Mouse (Mus musculus): ENCODE measurements at regions not wholly inside any gene's neighbourhood (a gene's known extent, or its start where the extent isn't known, plus 50 kb on each side); places are given as distances from the start of the nearest gene placed in this dataset.

DNA sequence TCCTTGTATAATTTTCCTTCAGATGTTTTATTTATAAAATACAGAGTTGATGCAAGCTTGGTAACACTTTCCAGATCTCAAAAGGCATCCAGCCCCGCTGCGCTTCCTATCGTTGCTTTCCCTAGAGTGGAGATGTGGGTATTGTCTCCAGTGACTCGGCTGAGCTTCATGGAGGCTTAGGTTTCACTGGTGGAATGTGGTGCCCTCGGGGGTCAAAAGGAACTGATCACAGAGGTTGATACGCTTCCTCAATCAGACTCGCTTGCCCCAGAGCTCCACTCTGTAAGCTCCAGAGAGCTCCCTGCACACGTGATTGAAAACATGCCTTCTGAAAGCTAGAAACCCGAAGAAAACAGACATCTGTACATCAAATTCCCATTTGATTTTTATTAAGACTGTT lies 224.9 kb upstream of the Tmem72 start:
- 86% methylated on average over 9 of the region's 9 CpGs for WGBS
- no peak overlapping the region for H3K4me3 ChIP-seq (ENCODE audit: extremely low read depth, insufficient read depth, insufficient read length)
- no peak for DNase-seq (ENCODE audit: low read depth in 1 of 2, low spot score in 2 of 2)
- H3K4me1 ChIP-seq (ENCODE audit: control insufficient read depth, insufficient read depth, insufficient read length), result no peaks in the 10 kb centered on the region
- H3K27ac ChIP-seq (ENCODE audit: insufficient read depth, low read length), result no peak overlapping the region
- H3K36me3 ChIP-seq (ENCODE audit: control insufficient read depth, insufficient read depth, low read length), result no peaks in the 10 kb centered on the region
- H3K27me3 ChIP-seq (ENCODE audit: control insufficient read depth, insufficient read depth, low read length), result no peaks in the 10 kb centered on the region
- TF ChIP-seq POLR2A (IDR thresholded peaks at IDR 0.05; ENCODE audit: low read depth, low read length), result no peak
- no peak for TF ChIP-seq CTCF (IDR thresholded peaks at IDR 0.05; ENCODE audit: extremely low read depth, insufficient read depth, insufficient read length, insufficient replicate concordance)

DNA sequence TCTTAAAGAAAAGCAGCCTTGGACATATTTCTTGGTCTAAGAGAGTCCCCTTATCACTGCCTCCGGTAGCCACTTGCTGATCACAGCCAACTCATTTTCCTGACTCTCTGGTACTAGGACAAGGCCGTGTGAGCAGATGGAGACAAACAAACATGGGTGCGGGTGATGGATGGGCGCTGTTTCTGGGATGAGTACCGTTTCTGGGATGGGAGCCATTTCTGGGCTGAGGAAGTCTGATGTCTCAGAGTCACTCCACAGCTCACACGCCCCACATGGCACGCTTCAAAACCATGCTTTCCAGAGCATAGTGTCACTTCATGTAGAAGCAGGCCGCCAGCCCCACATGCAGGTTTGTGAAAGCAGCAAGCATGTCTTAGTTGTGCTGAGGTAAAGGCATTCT lies 225.6 kb upstream of the Cxcl12 start:
- TF ChIP-seq CTCF (IDR thresholded peaks at IDR 0.05; ENCODE audit: extremely low read depth, insufficient read depth, insufficient read length, insufficient replicate concordance) (no peak), POLR2A (IDR thresholded peaks at IDR 0.05; ENCODE audit: low read depth, low read length) (no peak)
- H3K4me1 ChIP-seq (ENCODE audit: control insufficient read depth, insufficient read depth, insufficient read length), result no peaks in the 10 kb centered on the region
- H3K27ac ChIP-seq (ENCODE audit: insufficient read depth, low read length), result no peak overlapping the region
- 89% methylated on average over 8 of the region's 8 CpGs for WGBS
- no peaks in the 10 kb centered on the region for H3K27me3 ChIP-seq (ENCODE audit: control insufficient read depth, insufficient read depth, low read length)
- no peaks in the 10 kb centered on the region for H3K36me3 ChIP-seq (ENCODE audit: control insufficient read depth, insufficient read depth, low read length)
- no peak overlapping the region for H3K4me3 ChIP-seq (ENCODE audit: extremely low read depth, insufficient read depth, insufficient read length)
- no peak for DNase-seq (ENCODE audit: low read depth in 1 of 2, low spot score in 2 of 2)

DNA sequence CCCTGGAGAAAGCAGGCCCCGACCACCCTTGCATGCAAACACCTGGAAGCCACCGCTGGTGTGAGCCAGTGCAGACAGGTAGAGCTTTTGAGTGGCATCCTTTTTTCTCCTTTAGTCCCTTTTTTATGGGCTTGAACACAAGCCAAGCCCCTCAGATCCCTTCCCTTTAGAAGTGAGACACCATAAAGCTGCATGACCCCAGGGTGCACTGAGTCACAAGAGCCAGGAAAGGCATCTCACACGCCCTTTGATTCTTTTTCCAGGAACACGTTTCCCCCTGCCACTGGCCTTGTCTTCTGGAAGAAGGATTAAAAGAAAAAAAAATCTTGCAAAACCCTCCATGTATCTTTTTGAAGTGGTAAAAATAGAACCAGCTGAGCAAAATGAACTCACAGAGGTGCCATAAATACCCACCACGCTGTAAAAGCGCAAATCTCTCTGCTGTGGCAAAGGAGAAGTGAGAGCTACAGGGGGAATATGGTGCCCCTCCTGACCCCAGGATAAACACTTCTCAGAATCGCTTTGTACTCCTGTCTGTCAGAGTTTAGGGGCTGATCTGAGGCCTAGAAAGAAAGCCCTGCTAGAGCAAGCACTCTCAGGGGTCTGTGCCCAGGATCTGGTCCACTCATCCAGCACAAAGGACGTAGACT lies 222.1 kb upstream of the Cxcl12 start:
- DNase-seq (ENCODE audit: low read depth in 1 of 2, low spot score in 2 of 2), result no peak

GRCm38 (mm10) chr6:116959611-116960010 lies 208.7 kb upstream of the Cxcl12 start:
- no peak for DNase-seq (ENCODE audit: low read depth in 1 of 2, low spot score in 2 of 2)
- TF ChIP-seq POLR2A (IDR thresholded peaks at IDR 0.05; ENCODE audit: low read depth, low read length) (no peak), CTCF (IDR thresholded peaks at IDR 0.05; ENCODE audit: extremely low read depth, insufficient read depth, insufficient read length, insufficient replicate concordance) (no peak)
- H3K36me3 ChIP-seq (ENCODE audit: control insufficient read depth, insufficient read depth, low read length), result no peaks in the 10 kb centered on the region
- no peaks in the 10 kb centered on the region for H3K4me1 ChIP-seq (ENCODE audit: control insufficient read depth, insufficient read depth, insufficient read length)
- WGBS, result 88% methylated on average over 13 of the region's 13 CpGs
- no peak overlapping the region for H3K27ac ChIP-seq (ENCODE audit: insufficient read depth, low read length)
- no peak overlapping the region for H3K4me3 ChIP-seq (ENCODE audit: extremely low read depth, insufficient read depth, insufficient read length)
- no peaks in the 10 kb centered on the region for H3K27me3 ChIP-seq (ENCODE audit: control insufficient read depth, insufficient read depth, low read length)

More for the DNA sequence above, 222.1 kb upstream of the Cxcl12 start:
- Histone ChIP-seq H3K27me3 (ENCODE audit: control insufficient read depth, insufficient read depth, low read length) (no peaks in the 10 kb centered on the region), H3K36me3 (ENCODE audit: control insufficient read depth, insufficient read depth, low read length) (no peaks in the 10 kb centered on the region), H3K4me3 (ENCODE audit: extremely low read depth, insufficient read depth, insufficient read length) (no peak overlapping the region), H3K4me1 (ENCODE audit: control insufficient read depth, insufficient read depth, insufficient read length) (no peaks in the 10 kb centered on the region), H3K27ac (ENCODE audit: insufficient read depth, low read length) (no peak overlapping the region)
- TF ChIP-seq POLR2A (IDR thresholded peaks at IDR 0.05; ENCODE audit: low read depth, low read length), result no peak
- no peak for TF ChIP-seq CTCF (IDR thresholded peaks at IDR 0.05; ENCODE audit: extremely low read depth, insufficient read depth, insufficient read length, insufficient replicate concordance)
- WGBS, result 42% methylated on average over 8 of the region's 8 CpGs

DNA sequence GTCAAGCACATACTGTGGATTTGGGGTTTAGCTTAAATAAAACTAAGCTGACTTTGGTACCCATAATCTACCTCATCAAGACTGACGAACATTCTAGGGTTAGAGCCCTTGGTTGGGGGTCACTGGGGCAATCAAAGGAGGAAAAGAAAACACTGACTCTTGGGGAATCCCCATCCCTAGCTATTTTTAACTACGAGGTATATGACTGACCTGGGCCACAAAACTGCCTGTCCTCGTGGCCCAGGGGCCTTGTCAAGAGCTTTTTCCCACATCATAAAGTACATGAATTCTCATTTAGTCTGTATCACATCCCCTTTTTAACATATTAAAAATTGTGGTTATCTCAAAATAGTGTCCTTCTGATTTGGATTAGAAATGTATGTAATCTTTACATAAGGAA lies 207.7 kb upstream of the Cxcl12 start:
- Histone ChIP-seq H3K4me1 (ENCODE audit: control insufficient read depth, insufficient read depth, insufficient read length) (no peaks in the 10 kb centered on the region), H3K27ac (ENCODE audit: insufficient read depth, low read length) (no peak overlapping the region), H3K4me3 (ENCODE audit: extremely low read depth, insufficient read depth, insufficient read length) (no peak overlapping the region), H3K27me3 (ENCODE audit: control insufficient read depth, insufficient read depth, low read length) (no peaks in the 10 kb centered on the region), H3K36me3 (ENCODE audit: control insufficient read depth, insufficient read depth, low read length) (no peaks in the 10 kb centered on the region)
- TF ChIP-seq POLR2A (IDR thresholded peaks at IDR 0.05; ENCODE audit: low read depth, low read length) (no peak), CTCF (IDR thresholded peaks at IDR 0.05; ENCODE audit: extremely low read depth, insufficient read depth, insufficient read length, insufficient replicate concordance) (no peak)
- 29% methylated on average over 3 of the region's 3 CpGs for WGBS
- DNase-seq (ENCODE audit: low read depth in 1 of 2, low spot score in 2 of 2), result no peak

DNA sequence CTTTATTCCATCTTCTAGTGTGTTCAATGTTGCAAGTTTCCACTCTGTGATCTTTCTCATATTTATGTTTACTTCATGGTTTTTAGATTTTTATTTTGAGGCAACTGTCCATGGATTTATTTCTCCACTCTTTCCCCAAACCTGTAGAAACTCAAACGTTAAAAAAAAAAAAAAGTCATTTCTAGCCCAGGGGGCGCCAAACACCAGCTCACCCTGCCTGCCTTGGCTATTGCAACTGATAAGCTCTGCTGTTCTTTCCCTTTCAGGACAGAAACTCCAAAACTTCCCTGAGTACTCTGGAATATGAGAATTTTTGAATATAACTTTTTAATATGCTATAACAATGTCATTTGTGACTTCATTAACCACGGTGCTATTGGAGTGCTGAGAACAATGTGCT lies 201.9 kb upstream of the Cxcl12 start:
- Histone ChIP-seq H3K27me3 (ENCODE audit: control insufficient read depth, insufficient read depth, low read length) (no peaks in the 10 kb centered on the region), H3K36me3 (ENCODE audit: control insufficient read depth, insufficient read depth, low read length) (no peaks in the 10 kb centered on the region), H3K4me1 (ENCODE audit: control insufficient read depth, insufficient read depth, insufficient read length) (no peaks in the 10 kb centered on the region), H3K27ac (ENCODE audit: insufficient read depth, low read length) (no peak overlapping the region), H3K4me3 (ENCODE audit: extremely low read depth, insufficient read depth, insufficient read length) (no peak overlapping the region)
- no peak for DNase-seq (ENCODE audit: low read depth in 1 of 2, low spot score in 2 of 2)
- no peak for TF ChIP-seq CTCF (IDR thresholded peaks at IDR 0.05; ENCODE audit: extremely low read depth, insufficient read depth, insufficient read length, insufficient replicate concordance)
- no peak for TF ChIP-seq POLR2A (IDR thresholded peaks at IDR 0.05; ENCODE audit: low read depth, low read length)
- 25% methylated on average over 3 of the region's 3 CpGs for WGBS

- DNase-seq (ENCODE audit: low read depth in 1 of 2, low spot score in 2 of 2), result no peak
- no peak overlapping the region for H3K4me3 ChIP-seq (ENCODE audit: extremely low read depth, insufficient read depth, insufficient read length)
- no peaks in the 10 kb centered on the region for H3K4me1 ChIP-seq (ENCODE audit: control insufficient read depth, insufficient read depth, insufficient read length)
- TF ChIP-seq POLR2A (IDR thresholded peaks at IDR 0.05; ENCODE audit: low read depth, low read length) (no peak), CTCF (IDR thresholded peaks at IDR 0.05; ENCODE audit: extremely low read depth, insufficient read depth, insufficient read length, insufficient replicate concordance) (no peak)
- no peak overlapping the region for H3K27ac ChIP-seq (ENCODE audit: insufficient read depth, low read length)
- H3K36me3 ChIP-seq (ENCODE audit: control insufficient read depth, insufficient read depth, low read length), result no peaks in the 10 kb centered on the region
- H3K27me3 ChIP-seq (ENCODE audit: control insufficient read depth, insufficient read depth, low read length), result no peaks in the 10 kb centered on the region
- WGBS, result 76% methylated on average over 9 of the region's 9 CpGs
These were observed 198.9 kb upstream of the Cxcl12 start for GRCm38 (mm10) chr6:116969381-116969910.

All from spleen, adult 2 months (tissue).